In the genomic region with DNA sequence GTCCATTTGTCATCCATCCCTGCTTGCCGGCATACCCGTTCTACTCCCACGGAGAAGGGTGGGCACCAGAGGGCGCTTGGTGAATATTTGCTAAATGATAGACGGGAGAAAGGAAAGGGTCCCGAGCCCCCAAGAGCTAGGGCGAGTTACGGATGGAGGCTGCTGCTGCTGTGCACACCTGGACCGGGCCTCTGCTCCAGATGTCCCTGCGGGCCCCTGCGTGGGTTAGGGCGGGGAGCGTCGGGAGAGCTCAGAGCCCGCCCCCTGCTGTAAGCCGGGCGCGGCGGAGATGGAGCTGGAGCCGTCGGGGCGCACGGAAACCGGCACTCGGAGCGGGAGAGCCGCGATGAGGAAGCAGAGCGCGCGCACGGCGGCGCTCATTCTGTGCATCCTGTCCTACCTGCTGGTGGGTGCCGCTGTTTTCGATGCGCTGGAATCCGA, we compare ENCODE assay signal across 8 mouse cellular contexts. TPM values are rescaled to one million over a fixed set of nuclear protein-coding genes. Genes with fewer than 3 reads are reported as not detected.
A peak's percentile ranks its signal among the peaks of the same experiment; 100 is the strongest.
DNase-seq lines count a peak whose midpoint lies in the region; ATAC-seq lines count a peak whose summit lies in the region.

A gene (plus strand): TSS at position 191 of the 441 bp plus-strand sequence.

- DNase-seq in adrenal gland, postnatal 14 days: peak; percentile 38
- no peak for DNase-seq in adrenal gland, adult 2 months
- DNase-seq in lung, adult 18-20 months: no peak
- no peak for DNase-seq in urinary bladder, adult 2 months (ENCODE audit: low spot score)
- no peak for DNase-seq in layer of hippocampus, adult 9-10 months (ENCODE audit: low spot score)

- H3K4me3 ChIP-seq in lung, embryonic 15.5 days: peak within 1 kb of the TSS; percentile 20
- H3K4me3 ChIP-seq in hindbrain, embryonic 15.5 days: peak within 1 kb of the TSS; percentile 24
- peak within 1 kb of the TSS; percentile 18; the same call in 1 of the 2 replicates for H3K4me3 ChIP-seq in neural tube, embryonic 12.5 days

- 0 out of 2 replicates have a peak, but pooled peaks cover 9% of the 10 kb centered on the region for H3K4me1 ChIP-seq in lung, embryonic 15.5 days
- peaks cover 10% of the 10 kb centered on the region for H3K4me1 ChIP-seq in hindbrain, embryonic 15.5 days (replicated peaks)
- no peaks in the 10 kb centered on the region for H3K4me1 ChIP-seq in neural tube, embryonic 12.5 days

- H3K27me3 ChIP-seq in lung, embryonic 15.5 days: peaks cover 88% of the 10 kb centered on the region
- H3K27me3 ChIP-seq in hindbrain, embryonic 15.5 days: peaks cover 83% of the 10 kb centered on the region
- H3K27me3 ChIP-seq in neural tube, embryonic 12.5 days (replicated peaks): peaks cover 84% of the 10 kb centered on the region

- no peak within 1 kb of the TSS for H3K27ac ChIP-seq in lung, embryonic 15.5 days
- H3K27ac ChIP-seq in hindbrain, embryonic 15.5 days (replicated peaks): no peak within 1 kb of the TSS
- H3K27ac ChIP-seq in neural tube, embryonic 12.5 days: no peak within 1 kb of the TSS

- no peaks in the 10 kb centered on the region for H3K36me3 ChIP-seq in lung, embryonic 15.5 days
- H3K36me3 ChIP-seq in hindbrain, embryonic 15.5 days: no peaks in the 10 kb centered on the region
- no peaks in the 10 kb centered on the region for H3K36me3 ChIP-seq in neural tube, embryonic 12.5 days

- peak within 1 kb of the TSS; percentile 34 for H3K4me2 ChIP-seq in lung, embryonic 15.5 days
- peak within 1 kb of the TSS; percentile 46 for H3K4me2 ChIP-seq in hindbrain, embryonic 15.5 days
- H3K4me2 ChIP-seq in neural tube, embryonic 12.5 days (replicated peaks): peak within 1 kb of the TSS; percentile 38

- H3K9ac ChIP-seq in lung, embryonic 15.5 days: no peak within 1 kb of the TSS
- no peak within 1 kb of the TSS; the same call in 1 of the 2 replicates for H3K9ac ChIP-seq in hindbrain, embryonic 15.5 days
- no peak within 1 kb of the TSS for H3K9ac ChIP-seq in neural tube, embryonic 12.5 days

- ATAC-seq in lung, embryonic 15.5 days (ENCODE audit: borderline replicate concordance, extremely low read depth, low FRiP score, low TSS enrichment): no peak
- ATAC-seq in hindbrain, embryonic 15.5 days (ENCODE audit: low FRiP score, low read depth): peak; percentile 55
- ATAC-seq in neural tube, embryonic 12.5 days (ENCODE audit: low FRiP score, low read depth): no peak

- under 1% methylated on average over 38 of the region's 38 CpGs for WGBS in lung, embryonic 15.5 days
- WGBS in hindbrain, embryonic 15.5 days: 2% methylated on average over 38 of the region's 38 CpGs
- 1% methylated on average over 38 of the region's 38 CpGs for WGBS in neural tube, embryonic 12.5 days

- no peaks in the 10 kb centered on the region for H3K9me3 ChIP-seq in lung, embryonic 15.5 days
- no peaks in the 10 kb centered on the region for H3K9me3 ChIP-seq in hindbrain, embryonic 15.5 days
- no peaks in the 10 kb centered on the region for H3K9me3 ChIP-seq in neural tube, embryonic 12.5 days

RNA-seq across cellular contexts. Expression of the gene that starts here (rescaled TPM):
- not detected in 2 replicates for total RNA-seq in adrenal gland, postnatal 14 days (2021)
- total RNA-seq in adrenal gland, adult 2 months (2021): not detected
- polyA plus RNA-seq in adrenal gland, adult 2 months (2012; rRNA removed): 0.19 TPM in 1 of 2 replicates, not detected in the other
- polyA plus RNA-seq in lung, embryonic 15.5 days (2015; fragmentation: Nextera tagmentation; extraction: Ambion mirVana): not detected in 2 replicates
- 0.16 and 0.25 TPM in 2 replicates for polyA plus RNA-seq in hindbrain, embryonic 15.5 days (2015; fragmentation: Nextera tagmentation; extraction: Ambion mirVana)
- 0.10 TPM in 1 of 2 replicates, not detected in the other for polyA plus RNA-seq in neural tube, embryonic 12.5 days (2016; fragmentation: Nextera tagmentation; extraction: Ambion mirVana)
- polyA plus RNA-seq in urinary bladder, adult 2 months (2012; rRNA removed): not detected in 2 replicates

Comparison
In these comparisons a context has a peak if more than half of its experiments do, and no peak if none do; other contexts are left out.
1. Peak in DNase-seq in adrenal gland, postnatal 14 days; RNA of the gene not detected or under 1 TPM.
2. Peak in ATAC-seq, H3K4me3 ChIP-seq and H3K4me2 ChIP-seq in hindbrain, embryonic 15.5 days; RNA of the gene not detected or under 1 TPM.